Comparison of ENCODE assay signal across 10 mouse cellular contexts in the genomic region with DNA sequence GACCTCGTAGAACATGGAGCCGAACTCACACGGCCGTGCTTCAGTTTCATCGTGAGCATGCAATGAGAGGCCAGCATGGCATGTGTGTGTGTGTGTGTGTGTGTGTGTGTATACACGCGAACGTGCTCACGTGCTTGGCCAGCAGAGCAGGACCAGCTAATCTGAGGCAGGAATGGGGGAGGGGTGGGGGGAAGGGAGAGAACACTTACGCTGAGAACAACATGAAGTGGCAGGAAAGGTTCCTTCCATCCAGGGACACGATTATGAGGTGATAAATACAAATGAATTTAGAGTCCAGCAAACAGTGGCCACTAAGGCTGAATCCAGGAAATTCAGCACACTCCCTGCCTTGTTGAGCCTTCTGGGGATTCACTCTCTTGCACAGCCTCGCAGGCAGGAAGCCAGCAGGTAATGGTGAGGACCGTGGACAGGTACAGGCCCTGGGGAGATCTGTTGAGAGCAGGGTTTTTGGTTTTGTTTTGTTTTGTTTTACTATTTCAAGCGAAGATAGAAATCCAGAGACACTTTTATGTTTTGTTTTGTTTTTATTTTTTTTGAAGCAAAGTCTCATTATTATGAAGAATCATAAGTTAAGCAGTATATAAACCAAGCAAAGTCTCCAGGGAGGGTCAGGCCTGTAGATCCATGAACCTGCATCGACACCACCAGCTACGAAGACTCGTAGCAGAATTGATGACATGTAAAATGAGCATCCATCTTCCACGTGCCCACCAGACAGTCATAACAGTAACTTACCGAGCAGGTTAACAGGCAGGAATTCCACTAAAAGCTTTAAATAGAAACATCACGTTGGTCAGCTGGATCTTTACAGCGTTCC.
DNase-seq lines count a peak whose midpoint lies in the region; ATAC-seq and TF ChIP-seq lines count a peak whose summit lies in the region.
"Had no signal": no experiment of that assay in that cellular context is flagged by ENCODE, and none has a peak within 500 bp of the region (broad histone marks: within the 10 kb centered on the region; RNA-seq: fewer than 3 reads in every experiment).

No protein-coding gene starts in this region.

- no peak overlapping the region for H3K9ac ChIP-seq in midbrain, embryonic 11.5 days (ENCODE audit: low read length)
- H3K9ac ChIP-seq in midbrain, embryonic 16.5 days (ENCODE audit: low read depth, low read length), result no peak overlapping the region
- H3K9ac ChIP-seq in lung, embryonic 14.5 days, result no peak overlapping the region
- H3K9ac ChIP-seq in stomach, embryonic 16.5 days (ENCODE audit: low read length), result no peak overlapping the region; the same call in 1 of the 2 replicates

- ATAC-seq in midbrain, embryonic 11.5 days (ENCODE audit: low FRiP score), result no peak
- no peak for ATAC-seq in midbrain, embryonic 16.5 days
- ATAC-seq in lung, embryonic 14.5 days (ENCODE audit: insufficient read depth), result peak; percentile 64
- no peak for ATAC-seq in stomach, embryonic 16.5 days (ENCODE audit: insufficient read depth, low FRiP score)

- 54% methylated on average over 21 of the region's 21 CpGs for WGBS in heart, embryonic 10.5 days
- 61% methylated on average over 21 of the region's 21 CpGs for WGBS in midbrain, embryonic 11.5 days
- 53% methylated on average over 21 of the region's 21 CpGs for WGBS in midbrain, embryonic 16.5 days
- 21% methylated on average over 21 of the region's 21 CpGs for WGBS in lung, embryonic 14.5 days
- 37% methylated on average over 21 of the region's 21 CpGs for WGBS in stomach, embryonic 16.5 days

- H3K4me1 ChIP-seq in heart, embryonic 10.5 days, result peaks cover 54% of the 10 kb centered on the region
- peaks cover 12% of the 10 kb centered on the region for H3K4me1 ChIP-seq in midbrain, embryonic 11.5 days (ENCODE audit: control insufficient read depth, insufficient read depth, low read length)
- H3K4me1 ChIP-seq in midbrain, embryonic 16.5 days (ENCODE audit: control insufficient read depth, insufficient read depth, low read length), result no peaks in the 10 kb centered on the region
- peaks cover 31% of the 10 kb centered on the region for H3K4me1 ChIP-seq in lung, embryonic 14.5 days (ENCODE audit: insufficient read depth)
- peaks cover 29% of the 10 kb centered on the region for H3K4me1 ChIP-seq in stomach, embryonic 16.5 days (ENCODE audit: control insufficient read depth, insufficient read depth, low read length)

- H3K36me3 ChIP-seq in heart, embryonic 10.5 days, result 0 out of 2 replicates have a peak, but pooled peaks cover 2% of the 10 kb centered on the region
- H3K36me3 ChIP-seq in midbrain, embryonic 11.5 days (ENCODE audit: control insufficient read depth, insufficient read depth, low read length), result no peaks in the 10 kb centered on the region
- no peaks in the 10 kb centered on the region for H3K36me3 ChIP-seq in midbrain, embryonic 16.5 days (ENCODE audit: control insufficient read depth, insufficient read depth, low read length)
- H3K36me3 ChIP-seq in lung, embryonic 14.5 days (ENCODE audit: insufficient read depth), result no peaks in the 10 kb centered on the region
- H3K36me3 ChIP-seq in stomach, embryonic 16.5 days (ENCODE audit: control insufficient read depth, insufficient read depth, low read length), result no peaks in the 10 kb centered on the region

- TF ChIP-seq CTCF in lung, embryonic 14.5 days (IDR thresholded peaks at IDR 0.05; ENCODE audit: low read depth), result peak; percentile 13; the same call in 1 of the 2 replicates

- no peak overlapping the region for H3K4me3 ChIP-seq in heart, embryonic 10.5 days
- H3K4me3 ChIP-seq in midbrain, embryonic 11.5 days (ENCODE audit: low read depth, low read length), result no peak overlapping the region
- H3K4me3 ChIP-seq in midbrain, embryonic 16.5 days (ENCODE audit: low read depth, low read length), result no peak overlapping the region
- H3K4me3 ChIP-seq in lung, embryonic 14.5 days (ENCODE audit: low read depth, low read length), result no peak overlapping the region
- H3K4me3 ChIP-seq in stomach, embryonic 16.5 days (replicated peaks; ENCODE audit: low read length), result no peak overlapping the region
- H3K4me3 ChIP-seq: erythroblast, embryonic 14.5 days; gastrocnemius, adult 2 months had no signal

- H3K9me3 ChIP-seq in heart, embryonic 10.5 days, result no peaks in the 10 kb centered on the region
- no peaks in the 10 kb centered on the region for H3K9me3 ChIP-seq in midbrain, embryonic 11.5 days (ENCODE audit: control insufficient read depth, low read length)
- H3K9me3 ChIP-seq in midbrain, embryonic 16.5 days (replicated peaks; ENCODE audit: control insufficient read depth, low read length, poor library complexity, severe bottlenecking), result no peaks in the 10 kb centered on the region
- H3K9me3 ChIP-seq in lung, embryonic 14.5 days (ENCODE audit: low read depth, low read length), result no peaks in the 10 kb centered on the region
- H3K9me3 ChIP-seq in stomach, embryonic 16.5 days (replicated peaks; ENCODE audit: control insufficient read depth, low read length), result no peaks in the 10 kb centered on the region

- no peaks in the 10 kb centered on the region for H3K27me3 ChIP-seq in heart, embryonic 10.5 days (ENCODE audit: insufficient read depth, poor library complexity, severe bottlenecking)
- H3K27me3 ChIP-seq in midbrain, embryonic 11.5 days (ENCODE audit: control insufficient read depth, insufficient read depth, low read length), result no peaks in the 10 kb centered on the region
- H3K27me3 ChIP-seq in midbrain, embryonic 16.5 days (ENCODE audit: control insufficient read depth, insufficient read depth, low read depth, low read length), result no peaks in the 10 kb centered on the region
- H3K27me3 ChIP-seq in lung, embryonic 14.5 days (ENCODE audit: insufficient read depth, low read length), result no peaks in the 10 kb centered on the region
- no peaks in the 10 kb centered on the region for H3K27me3 ChIP-seq in stomach, embryonic 16.5 days (ENCODE audit: control insufficient read depth, insufficient read depth, low read length)

- DNase-seq in heart, embryonic 10.5 days (ENCODE audit: low spot score), result peak; percentile 68
- DNase-seq in heart, adult 18-20 months, result no peak
- DNase-seq in midbrain, embryonic 11.5 days (ENCODE audit: low spot score, missing footprints), result peak; percentile 85
- DNase-seq in lung, embryonic 14.5 days, result peak; percentile 73
- DNase-seq in gastrocnemius, postnatal 36 days, result no peak
- DNase-seq in layer of hippocampus, postnatal 36 days, result no peak
- DNase-seq: gastrocnemius, adult 2 months had no signal

- intact Hi-C loops in gastrocnemius, postnatal 36 days (cut with DNase I), result no loop called here

- no peak overlapping the region for H3K4me2 ChIP-seq in midbrain, embryonic 11.5 days
- H3K4me2 ChIP-seq in midbrain, embryonic 16.5 days (ENCODE audit: low read length), result no peak overlapping the region
- H3K4me2 ChIP-seq in lung, embryonic 14.5 days, result no peak overlapping the region
- H3K4me2 ChIP-seq in stomach, embryonic 16.5 days (ENCODE audit: low read depth, low read length), result no peak overlapping the region

- peak overlapping the region; percentile 72 for H3K27ac ChIP-seq in heart, embryonic 10.5 days
- no peak overlapping the region for H3K27ac ChIP-seq in midbrain, embryonic 11.5 days (ENCODE audit: low read depth, low read length)
- no peak overlapping the region for H3K27ac ChIP-seq in midbrain, embryonic 16.5 days (ENCODE audit: low read length)
- H3K27ac ChIP-seq in lung, embryonic 14.5 days (ENCODE audit: low read depth), result peak overlapping the region; percentile 67; the same call in 1 of the 2 replicates
- H3K27ac ChIP-seq in stomach, embryonic 16.5 days (ENCODE audit: low read length), result peak overlapping the region; percentile 84
- H3K27ac ChIP-seq: gastrocnemius, adult 2 months had no signal

Comparison
In these comparisons a context has a peak if more than half of its experiments do, and no peak if none do; other contexts are left out.
1. DNase-seq: peak in heart, embryonic 10.5 days (single experiment), midbrain, embryonic 11.5 days (single experiment) and lung, embryonic 14.5 days (single experiment); none in heart, adult 18-20 months (0 of 2), gastrocnemius, postnatal 36 days (0 of 2) and layer of hippocampus, postnatal 36 days (0 of 2).
2. H3K27ac ChIP-seq: peak in heart, embryonic 10.5 days (single experiment), lung, embryonic 14.5 days (single experiment) and stomach, embryonic 16.5 days (single experiment); none in midbrain, embryonic 11.5 days (single experiment) and midbrain, embryonic 16.5 days (single experiment).